Mouse (Mus musculus) large intestine, adult 2 months (tissue): ENCODE measurements around the gene Txndc11. TPM values are rescaled to one million over a fixed set of nuclear protein-coding genes. Genes with fewer than 3 reads are reported as not detected.

Source experiments
- DNase-seq: peaks from one replicate; pipeline ENCODE4 v3.0.0-alpha.2; 2012; ENCODE audit warnings: low read depth, low spot score
- WGBS: fragments of 180-500 bp; shearing (Covaris S2); methylation state at CpG from one replicate; pipeline ENCODE4 v1.1.7; 2018; 5-methylcytosine and 5-hydroxymethylcytosine counted together
- polyA plus RNA-seq: library from polyadenylated mRNA; depleted of rRNA; stranded (reverse); fragments of >200 nt; gene quantifications from 2 replicates; pipeline ENCODE4 v1.2.3, GENCODE M21; 2012

Gene Txndc11
- polyA plus RNA-seq, 1 experiment = 35.9 TPM

- DNase-seq = no peak
- WGBS = 80% methylated on average over 2 of the region's 2 CpGs
Measured at GRCm38 (mm10) chr16:11122625-11123024, 11.8 kb downstream of the Txndc11 start.

GRCm38 (mm10) chr16:11109198-11109740 is 25.2 kb downstream of the Txndc11 start:
- WGBS = 57% methylated on average over 4 of the region's 4 CpGs
- no peak for DNase-seq

GRCm38 (mm10) chr16:11104905-11105304 is 29.5 kb downstream of the Txndc11 start:
- 94% methylated on average over 1 of the region's 1 CpGs for WGBS
- DNase-seq = no peak

- 89% methylated on average over 3 of the region's 3 CpGs for WGBS
- no peak for DNase-seq
Measured at GRCm38 (mm10) chr16:11097301-11097700, 37.1 kb downstream of the Txndc11 start.

- WGBS = 95% methylated on average over 13 of the region's 13 CpGs
- DNase-seq = no peak
Measured at GRCm38 (mm10) chr16:11093717-11094386, 40.6 kb downstream of the Txndc11 start.

GRCm38 (mm10) chr16:11092523-11092922 is 41.9 kb downstream of the Txndc11 start:
- DNase-seq = no peak
- 71% methylated on average over 3 of the region's 3 CpGs for WGBS

- DNase-seq = no peak
- 65% methylated on average over 4 of the region's 4 CpGs for WGBS
Measured at GRCm38 (mm10) chr16:11092061-11092460, 42.4 kb downstream of the Txndc11 start.

GRCm38 (mm10) chr16:11090836-11091570 is 43.4 kb downstream of the Txndc11 start:
- 78% methylated on average over 10 of the region's 10 CpGs for WGBS
- no peak for DNase-seq

GRCm38 (mm10) chr16:11086856-11087588 is 47.4 kb downstream of the Txndc11 start:
- DNase-seq = no peak
- WGBS = 74% methylated on average over 5 of the region's 5 CpGs

- WGBS = 96% methylated on average over 3 of the region's 3 CpGs
- DNase-seq = no peak
Measured at GRCm38 (mm10) chr16:11086299-11086698, 48.2 kb downstream of the Txndc11 start.

GRCm38 (mm10) chr16:11084181-11084580 is 50.3 kb downstream of the Txndc11 start:
- DNase-seq = no peak
- 85% methylated on average over 8 of the region's 8 CpGs for WGBS

GRCm38 (mm10) chr16:11078216-11078869 is 56.1 kb downstream of the Txndc11 start:
- DNase-seq = no peak
- WGBS = 70% methylated on average over 3 of the region's 3 CpGs

- no peak for DNase-seq
- 88% methylated on average over 9 of the region's 9 CpGs for WGBS
Measured at GRCm38 (mm10) chr16:11077601-11078201, 56.7 kb downstream of the Txndc11 start.

- WGBS = 72% methylated on average over 6 of the region's 6 CpGs
- no peak for DNase-seq
Measured at GRCm38 (mm10) chr16:11073060-11073459, 61.4 kb downstream of the Txndc11 start.

- no peak for DNase-seq
- 81% methylated on average over 8 of the region's 8 CpGs for WGBS
Measured at GRCm38 (mm10) chr16:11072454-11072853, 62.0 kb downstream of the Txndc11 start.

- WGBS = 84% methylated on average over 4 of the region's 4 CpGs
- DNase-seq = no peak
Measured at GRCm38 (mm10) chr16:11071887-11072286, 62.6 kb downstream of the Txndc11 start.

GRCm38 (mm10) chr16:11071176-11071575 is 63.3 kb downstream of the Txndc11 start:
- WGBS = 67% methylated on average over 5 of the region's 5 CpGs
- no peak for DNase-seq

- no peak for DNase-seq
- 61% methylated on average over 7 of the region's 7 CpGs for WGBS
Measured at GRCm38 (mm10) chr16:11069710-11070420, 64.6 kb downstream of the Txndc11 start.

GRCm38 (mm10) chr16:11069271-11069670 is 65.2 kb downstream of the Txndc11 start:
- DNase-seq = no peak
- WGBS = 71% methylated on average over 6 of the region's 6 CpGs
